Mouse (Mus musculus): ENCODE data around the gene Stxbp1.
A peak's percentile ranks its signal among the peaks of the same experiment; 100 is the strongest.

- TF ChIP-seq CTCF (IDR thresholded peaks at IDR 0.05; ENCODE audit: low read depth) (peak; percentile 86), EP300 (IDR thresholded peaks at IDR 0.05; ENCODE audit: low read depth) (no peak)
These were observed 67.9 kb downstream of the Stxbp1 start for GRCm38 (mm10) chr2:32779131-32779530.

All from liver, postnatal 0 days (tissue).